Mouse (Mus musculus): Measurements from ENCODE around the gene Casp9. TPM values are rescaled to one million over a fixed set of nuclear protein-coding genes. Genes with fewer than 3 reads are reported as not detected.

The Casp9 gene
- total and polyA plus RNA-seq, 3 experiments: 18.7 to 25.7 (median 21.7) TPM

DNA sequence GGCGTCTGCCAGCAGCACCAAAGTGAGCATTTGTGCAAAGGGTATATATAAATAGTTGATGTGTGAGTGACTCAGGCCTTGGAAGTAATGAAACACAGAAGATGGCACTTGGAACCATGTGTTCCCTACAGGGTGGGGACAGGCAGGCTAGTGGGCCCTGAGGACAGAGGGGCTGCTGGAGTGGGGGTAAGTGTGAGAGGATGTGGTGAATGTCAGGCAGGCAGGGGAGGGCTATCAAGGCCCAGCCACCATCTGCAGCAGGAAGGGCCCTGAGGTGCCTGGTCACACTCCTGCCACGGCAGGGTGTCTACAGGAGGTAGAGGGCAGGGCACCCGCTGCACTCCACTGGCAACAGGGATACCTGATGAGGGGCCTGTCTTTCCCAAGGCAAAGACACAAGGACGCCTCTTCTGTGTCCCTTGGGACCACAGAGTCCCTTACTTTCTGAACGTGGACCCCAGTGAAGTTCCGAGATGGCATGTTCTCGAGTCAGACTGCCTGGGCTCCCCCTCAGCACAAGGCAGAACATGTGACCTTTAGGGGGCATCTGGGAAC lies 70.4 kb downstream of the Casp9 start:
- H3K4me3 ChIP-seq (ENCODE audit: low read depth, low read length): no peak overlapping the region

DNA sequence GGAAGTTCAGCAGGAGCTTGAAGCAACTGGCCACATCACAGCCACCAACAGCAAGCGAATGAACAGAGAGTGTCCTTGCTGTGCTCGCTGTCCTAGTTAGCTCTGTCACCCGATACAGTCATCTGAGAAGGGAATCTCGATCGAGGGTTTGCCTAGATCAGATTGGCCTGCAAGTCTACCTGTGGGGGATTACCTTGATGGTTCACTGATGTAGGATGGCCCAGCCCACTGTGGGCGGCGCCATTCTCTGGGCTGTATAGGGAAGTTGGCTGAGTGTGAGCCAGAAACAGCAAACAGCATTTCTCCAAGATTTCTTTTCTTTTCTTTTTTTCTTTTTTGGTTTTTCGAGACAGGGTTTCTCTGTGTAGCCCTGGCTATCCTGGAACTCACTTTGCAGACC lies 71.1 kb downstream of the Casp9 start:
- peaks cover 12% of the 10 kb centered on the region for H3K4me1 ChIP-seq (ENCODE audit: insufficient read depth, low read depth, low read length)
- no peak for TF ChIP-seq TAL1 (conservative IDR thresholded peaks at IDR 0.05; ENCODE audit: low read depth, low read length)

More for the DNA sequence above, 70.4 kb downstream of the Casp9 start:
- DNase-seq (ENCODE audit: low spot score) (no peak), ATAC-seq (ENCODE audit: extremely low read depth, insufficient number of reproducible peaks, low FRiP score, poor library complexity, severe bottlenecking) (no peak)
- TF ChIP-seq TAL1 (conservative IDR thresholded peaks at IDR 0.05; ENCODE audit: low read depth, low read length) (no peak), POLR2AphosphoS5 (IDR thresholded peaks at IDR 0.05; ENCODE audit: insufficient replicate concordance, low read depth, low read length) (no peak), GATA1 (IDR thresholded peaks at IDR 0.05; ENCODE audit: borderline replicate concordance, low read length) (no peak), CTCF (IDR thresholded peaks at IDR 0.05; ENCODE audit: low read depth, low read length) (no peak)
- peaks cover 99% of the 10 kb centered on the region for H3K36me3 ChIP-seq (replicated peaks)
- no peaks in the 10 kb centered on the region for H3K9me3 ChIP-seq (replicated peaks)
- peaks cover 10% of the 10 kb centered on the region for H3K4me1 ChIP-seq (ENCODE audit: insufficient read depth, low read depth, low read length)
- H3K27me3 ChIP-seq (ENCODE audit: insufficient read depth, low read length): no peaks in the 10 kb centered on the region

DNA sequence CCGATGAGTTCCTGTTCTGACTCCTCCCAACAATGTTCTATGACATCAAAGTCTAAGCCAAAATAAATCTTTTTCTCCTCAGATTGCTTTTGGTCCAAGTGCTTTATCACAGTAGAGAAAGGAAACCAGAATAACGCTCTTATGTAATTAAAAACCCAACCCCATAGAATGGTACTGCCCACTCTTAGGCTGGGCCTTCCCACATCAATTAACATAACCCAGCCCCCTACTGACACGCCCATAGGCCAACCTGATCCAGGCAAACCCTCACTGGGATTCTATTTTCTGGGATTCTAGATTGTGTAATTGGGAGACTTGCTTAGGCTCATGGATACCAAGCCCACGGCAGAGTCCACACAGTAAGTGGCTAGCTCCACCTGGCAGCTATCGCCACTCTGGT lies 71.6 kb downstream of the Casp9 start:
- no peak overlapping the region for H3K4me3 ChIP-seq (ENCODE audit: low read depth, low read length)
- H3K27me3 ChIP-seq (ENCODE audit: insufficient read depth, low read length): no peaks in the 10 kb centered on the region
- no peaks in the 10 kb centered on the region for H3K9me3 ChIP-seq (replicated peaks)
- ATAC-seq (ENCODE audit: extremely low read depth, insufficient number of reproducible peaks, low FRiP score, poor library complexity, severe bottlenecking): no peak
- H3K36me3 ChIP-seq (replicated peaks): peaks cover 99% of the 10 kb centered on the region
- DNase-seq (ENCODE audit: low spot score): no peak
- no peak for TF ChIP-seq GATA2 (IDR thresholded peaks at IDR 0.05; ENCODE audit: borderline replicate concordance, low read depth, low read length)
- TF ChIP-seq GATA1 (IDR thresholded peaks at IDR 0.05; ENCODE audit: borderline replicate concordance, low read length): no peak
- TF ChIP-seq CTCF (IDR thresholded peaks at IDR 0.05; ENCODE audit: low read depth, low read length): no peak
- no peak for TF ChIP-seq POLR2AphosphoS5 (IDR thresholded peaks at IDR 0.05; ENCODE audit: insufficient replicate concordance, low read depth, low read length)
- no peak for TF ChIP-seq TAL1 (conservative IDR thresholded peaks at IDR 0.05; ENCODE audit: low read depth, low read length)
- peaks cover 17% of the 10 kb centered on the region for H3K4me1 ChIP-seq (ENCODE audit: insufficient read depth, low read depth, low read length)

More for the DNA sequence above, 71.1 kb downstream of the Casp9 start:
- Histone ChIP-seq H3K36me3 (replicated peaks) (peaks cover 99% of the 10 kb centered on the region), H3K27me3 (ENCODE audit: insufficient read depth, low read length) (no peaks in the 10 kb centered on the region), H3K4me3 (ENCODE audit: low read depth, low read length) (no peak overlapping the region), H3K9me3 (replicated peaks) (no peaks in the 10 kb centered on the region)
- no peak for DNase-seq (ENCODE audit: low spot score)
- ATAC-seq (ENCODE audit: extremely low read depth, insufficient number of reproducible peaks, low FRiP score, poor library complexity, severe bottlenecking): no peak

Other genes with a start within 250 kb of the Casp9 start
- not detected in 2 replicates for gene Fblim1, start 187.5 kb upstream of the Casp9 start, total RNA-seq (2014; fragmentation: Nextera tagmentation)
- gene Fblim1, start 187.5 kb upstream of the Casp9 start, total RNA-seq (2017): 0.11 TPM in 1 of 2 replicates, not detected in the other
- not detected in 2 replicates for gene Fblim1, start 187.5 kb upstream of the Casp9 start, polyA plus RNA-seq (2012)
- gene Tmem82, start 175.0 kb upstream of the Casp9 start, total RNA-seq (2014; fragmentation: Nextera tagmentation): not detected in 2 replicates
- 0.11 TPM in 1 of 2 replicates, not detected in the other for gene Tmem82, start 175.0 kb upstream of the Casp9 start, total RNA-seq (2017)
- not detected in 2 replicates for gene Tmem82, start 175.0 kb upstream of the Casp9 start, polyA plus RNA-seq (2012)
- gene Slc25a34, start 169.8 kb upstream of the Casp9 start, total RNA-seq (2014; fragmentation: Nextera tagmentation): not detected in 2 replicates
- gene Slc25a34, start 169.8 kb upstream of the Casp9 start, total RNA-seq (2017): 0.12 and 0.16 TPM in 2 replicates
- gene Slc25a34, start 169.8 kb upstream of the Casp9 start, polyA plus RNA-seq (2012): not detected in 2 replicates
- gene Plekhm2, start 128.7 kb upstream of the Casp9 start, total RNA-seq (2014; fragmentation: Nextera tagmentation): 20.2 and 29.0 TPM in 2 replicates
- 7.5 and 8.3 TPM in 2 replicates for gene Plekhm2, start 128.7 kb upstream of the Casp9 start, total RNA-seq (2017)
- gene Plekhm2, start 128.7 kb upstream of the Casp9 start, polyA plus RNA-seq (2012): 20.0 and 21.5 TPM in 2 replicates
- gene Rsc1a1, start 108.0 kb upstream of the Casp9 start, total RNA-seq (2014; fragmentation: Nextera tagmentation): 15.0 and 22.3 TPM in 2 replicates
- 7.3 and 9.9 TPM in 2 replicates for gene Rsc1a1, start 108.0 kb upstream of the Casp9 start, total RNA-seq (2017)
- gene Rsc1a1, start 108.0 kb upstream of the Casp9 start, polyA plus RNA-seq (2012): 2.4 TPM in 1 of 2 replicates, not detected in the other
- gene Ddi2, start 70.2 kb upstream of the Casp9 start, total RNA-seq (2014; fragmentation: Nextera tagmentation): 40.8 and 45.4 TPM in 2 replicates
- 25.6 and 27.9 TPM in 2 replicates for gene Ddi2, start 70.2 kb upstream of the Casp9 start, total RNA-seq (2017)
- gene Ddi2, start 70.2 kb upstream of the Casp9 start, polyA plus RNA-seq (2012): 13.2 and 17.8 TPM in 2 replicates
- not detected in 2 replicates for gene Agmat, start 46.9 kb upstream of the Casp9 start, total RNA-seq (2014; fragmentation: Nextera tagmentation)
- 0.05 TPM in 1 of 2 replicates, not detected in the other for gene Agmat, start 46.9 kb upstream of the Casp9 start, total RNA-seq (2017)
- 0.04 TPM in 1 of 2 replicates, not detected in the other for gene Agmat, start 46.9 kb upstream of the Casp9 start, polyA plus RNA-seq (2012)
- gene Dnajc16, start 2.7 kb upstream of the Casp9 start, total RNA-seq (2014; fragmentation: Nextera tagmentation): 9.9 and 12.1 TPM in 2 replicates
- gene Dnajc16, start 2.7 kb upstream of the Casp9 start, total RNA-seq (2017): 10.6 and 11.9 TPM in 2 replicates
- gene Dnajc16, start 2.7 kb upstream of the Casp9 start, polyA plus RNA-seq (2012): 2.7 and 2.9 TPM in 2 replicates
- gene Cela2a, start 32.5 kb downstream of the Casp9 start, total RNA-seq (2014; fragmentation: Nextera tagmentation): not detected in 2 replicates
- gene Cela2a, start 32.5 kb downstream of the Casp9 start, total RNA-seq (2017): not detected in 2 replicates
- gene Cela2a, start 32.5 kb downstream of the Casp9 start, polyA plus RNA-seq (2012): not detected in 2 replicates
- gene Ctrc, start 52.7 kb downstream of the Casp9 start, total RNA-seq (2014; fragmentation: Nextera tagmentation): not detected in 2 replicates
- not detected in 2 replicates for gene Ctrc, start 52.7 kb downstream of the Casp9 start, total RNA-seq (2017)
- gene Ctrc, start 52.7 kb downstream of the Casp9 start, polyA plus RNA-seq (2012): not detected in 2 replicates
- 30.8 and 31.9 TPM in 2 replicates for gene Efhd2, start 81.3 kb downstream of the Casp9 start, total RNA-seq (2014; fragmentation: Nextera tagmentation)
- gene Efhd2, start 81.3 kb downstream of the Casp9 start, total RNA-seq (2017): 37.3 and 44.1 TPM in 2 replicates
- 56.1 and 59.5 TPM in 2 replicates for gene Efhd2, start 81.3 kb downstream of the Casp9 start, polyA plus RNA-seq (2012)
- not detected in 2 replicates for gene Fhad1, start 221.5 kb downstream of the Casp9 start, total RNA-seq (2014; fragmentation: Nextera tagmentation)
- 0.11 TPM in 1 of 2 replicates, not detected in the other for gene Fhad1, start 221.5 kb downstream of the Casp9 start, total RNA-seq (2017)
- not detected in 2 replicates for gene Fhad1, start 221.5 kb downstream of the Casp9 start, polyA plus RNA-seq (2012)